Mouse (Mus musculus): ENCODE measurements around the gene Rnf187.
A peak's percentile ranks its signal among the peaks of the same experiment; 100 is the strongest.

Rnf187 gene

GRCm38 (mm10) chr11:58938322-58939087, at the start of gene Rnf187:
Gene Rnf187 (minus strand): TSS chr11:58938916.
- DNase-seq (ENCODE audit: extremely low read depth, low read depth, low spot score), result no peak

- no peak for DNase-seq (ENCODE audit: extremely low read depth, low read depth, low spot score)
Measured at GRCm38 (mm10) chr11:58985299-58985917, 46.7 kb upstream of the Rnf187 start.

GRCm38 (mm10) chr11:58984657-58985056, 45.9 kb upstream of the Rnf187 start:
- no peak for DNase-seq (ENCODE audit: extremely low read depth, low read depth, low spot score)

GRCm38 (mm10) chr11:58983691-58984341, 45.1 kb upstream of the Rnf187 start:
- DNase-seq (ENCODE audit: extremely low read depth, low read depth, low spot score), result no peak

GRCm38 (mm10) chr11:58982471-58983097, 43.9 kb upstream of the Rnf187 start:
- DNase-seq (ENCODE audit: extremely low read depth, low read depth, low spot score), result no peak

- DNase-seq (ENCODE audit: extremely low read depth, low read depth, low spot score), result no peak
Measured at GRCm38 (mm10) chr11:58981541-58982447, 43.1 kb upstream of the Rnf187 start.

- DNase-seq (ENCODE audit: extremely low read depth, low read depth, low spot score), result no peak
Measured at GRCm38 (mm10) chr11:58980381-58980990, 41.8 kb upstream of the Rnf187 start.

- DNase-seq (ENCODE audit: extremely low read depth, low read depth, low spot score), result peak; percentile 71
Measured at GRCm38 (mm10) chr11:58979661-58980060, 40.9 kb upstream of the Rnf187 start.

- peak; percentile 56 for DNase-seq (ENCODE audit: extremely low read depth, low read depth, low spot score)
Measured at GRCm38 (mm10) chr11:58979183-58979582, 40.5 kb upstream of the Rnf187 start.

- no peak for DNase-seq (ENCODE audit: extremely low read depth, low read depth, low spot score)
Measured at GRCm38 (mm10) chr11:58978706-58979030, 40.0 kb upstream of the Rnf187 start.

- DNase-seq (ENCODE audit: extremely low read depth, low read depth, low spot score), result no peak
Measured at GRCm38 (mm10) chr11:58978027-58978705, 39.5 kb upstream of the Rnf187 start, which contains the start of gene Trim11. Gene Trim11 (plus strand): TSS chr11:58978093.

GRCm38 (mm10) chr11:58977607-58978026, 38.9 kb upstream of the Rnf187 start:
- no peak for DNase-seq (ENCODE audit: extremely low read depth, low read depth, low spot score)

GRCm38 (mm10) chr11:58977150-58977549, 38.4 kb upstream of the Rnf187 start:
- DNase-seq (ENCODE audit: extremely low read depth, low read depth, low spot score), result no peak

GRCm38 (mm10) chr11:58974414-58974813, 35.7 kb upstream of the Rnf187 start:
- no peak for DNase-seq (ENCODE audit: extremely low read depth, low read depth, low spot score)

- no peak for DNase-seq (ENCODE audit: extremely low read depth, low read depth, low spot score)
Measured at GRCm38 (mm10) chr11:58971796-58972195, 33.1 kb upstream of the Rnf187 start.

- DNase-seq (ENCODE audit: extremely low read depth, low read depth, low spot score), result no peak
Measured at GRCm38 (mm10) chr11:58970831-58971530, 32.3 kb upstream of the Rnf187 start.

GRCm38 (mm10) chr11:58969659-58970058, 30.9 kb upstream of the Rnf187 start:
- no peak for DNase-seq (ENCODE audit: extremely low read depth, low read depth, low spot score)

GRCm38 (mm10) chr11:58969027-58969426, 30.3 kb upstream of the Rnf187 start:
- DNase-seq (ENCODE audit: extremely low read depth, low read depth, low spot score), result no peak

- DNase-seq (ENCODE audit: extremely low read depth, low read depth, low spot score), result no peak
Measured at GRCm38 (mm10) chr11:58968551-58968950, 29.8 kb upstream of the Rnf187 start.

Measured in fat pad, adult 2 months (tissue).